Mouse (Mus musculus): ENCODE results near the gene Ctbs. TPM values are rescaled to one million over a fixed set of nuclear protein-coding genes. Genes with fewer than 3 reads are reported as not detected.

Ctbs gene
- total and polyA plus RNA-seq, 2 experiments from 2014 or later = 4.4 to 9.9 TPM

DNA sequence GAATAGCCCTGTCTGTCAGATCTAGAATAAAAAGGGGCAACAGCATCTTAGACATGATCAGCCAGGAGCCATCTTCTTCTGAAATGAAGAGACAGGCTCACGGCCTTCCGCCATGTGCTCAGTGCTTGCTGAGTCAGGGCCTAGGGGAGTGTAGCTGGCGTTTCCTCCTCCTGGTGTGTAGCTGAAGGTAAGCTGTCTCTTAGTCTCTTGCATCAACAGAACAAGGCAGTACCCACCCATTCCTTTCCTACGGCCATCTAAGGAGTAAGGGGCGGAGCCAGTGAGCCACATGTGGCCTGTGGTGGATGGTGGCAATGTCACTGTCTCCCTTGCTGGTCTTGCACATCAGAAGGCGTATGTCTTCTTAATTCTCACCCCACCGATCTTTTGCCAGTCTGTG, 39.5 kb upstream of the Ctbs start:
- H3K27ac ChIP-seq (ENCODE audit: low read depth, low read length) = no peak overlapping the region
- ATAC-seq = no peak
- H3K4me2 ChIP-seq (ENCODE audit: low read depth) = no peak overlapping the region
- H3K9ac ChIP-seq = no peak overlapping the region
- H3K9me3 ChIP-seq (ENCODE audit: low read length) = no peaks in the 10 kb centered on the region
- 84% methylated on average over 7 of the region's 7 CpGs for WGBS
- no peak for DNase-seq
- H3K4me1 ChIP-seq (ENCODE audit: insufficient read depth) = peaks cover 32% of the 10 kb centered on the region
- no peak overlapping the region for H3K4me3 ChIP-seq (ENCODE audit: low read depth, low read length)
- H3K27me3 ChIP-seq (ENCODE audit: insufficient read depth, low read length) = no peaks in the 10 kb centered on the region
- H3K36me3 ChIP-seq (ENCODE audit: insufficient read depth) = no peaks in the 10 kb centered on the region
- no peak for TF ChIP-seq CTCF (IDR thresholded peaks at IDR 0.05; ENCODE audit: low read depth)

DNA sequence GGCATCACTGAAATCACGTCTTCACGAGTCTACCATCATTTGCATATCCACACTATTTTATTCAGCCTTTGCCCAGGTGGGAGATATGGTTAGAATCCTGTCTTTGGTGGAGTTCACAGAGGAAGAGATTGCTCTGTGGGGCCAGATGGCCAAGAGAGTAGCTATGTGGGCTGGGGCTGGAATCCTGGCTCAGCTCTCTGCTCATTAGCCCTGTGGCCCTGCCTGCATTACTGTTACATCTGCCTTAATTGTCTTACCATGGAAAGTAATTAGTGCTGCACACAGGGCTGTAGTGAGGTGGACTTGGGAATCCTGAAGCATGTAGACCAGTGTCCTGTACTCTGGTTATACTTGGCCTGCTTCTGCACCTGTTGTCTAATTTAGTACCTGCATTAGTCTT, 37.6 kb upstream of the Ctbs start:
- DNase-seq (no peak), ATAC-seq (no peak)
- no peaks in the 10 kb centered on the region for H3K9me3 ChIP-seq (ENCODE audit: low read length)
- no peaks in the 10 kb centered on the region for H3K36me3 ChIP-seq (ENCODE audit: insufficient read depth)
- H3K4me3 ChIP-seq (ENCODE audit: low read depth, low read length) = no peak overlapping the region
- no peak overlapping the region for H3K4me2 ChIP-seq (ENCODE audit: low read depth)
- peaks cover 17% of the 10 kb centered on the region for H3K4me1 ChIP-seq (ENCODE audit: insufficient read depth)
- H3K9ac ChIP-seq = no peak overlapping the region
- no peaks in the 10 kb centered on the region for H3K27me3 ChIP-seq (ENCODE audit: insufficient read depth, low read length)
- no peak for TF ChIP-seq CTCF (IDR thresholded peaks at IDR 0.05; ENCODE audit: low read depth)
- H3K27ac ChIP-seq (ENCODE audit: low read depth, low read length) = no peak overlapping the region
- 69% methylated on average over 2 of the region's 2 CpGs for WGBS

DNA sequence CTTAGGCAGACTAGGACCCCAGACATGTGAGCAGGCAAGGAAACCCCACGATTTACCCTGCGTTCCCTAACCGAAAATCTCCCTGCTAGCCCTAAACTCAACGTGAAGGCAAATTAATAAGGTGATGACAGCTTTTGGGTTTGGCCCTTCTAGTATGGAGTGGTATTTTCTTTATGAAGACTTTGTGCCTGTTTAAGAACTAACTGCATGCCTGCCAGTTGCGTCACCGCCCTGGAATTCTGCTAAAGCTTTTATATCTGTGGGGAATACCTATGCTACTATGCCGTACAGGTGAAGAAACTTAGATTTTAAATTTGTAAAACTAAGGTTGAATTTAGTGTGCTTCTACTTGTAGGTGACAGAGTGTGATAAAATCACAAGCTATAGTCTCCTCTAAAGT, 37.1 kb upstream of the Ctbs start:
- no peak for TF ChIP-seq CTCF (IDR thresholded peaks at IDR 0.05; ENCODE audit: low read depth)
- no peaks in the 10 kb centered on the region for H3K9me3 ChIP-seq (ENCODE audit: low read length)
- DNase-seq (no peak), ATAC-seq (no peak; the same call in 1 of the 2 replicates)
- H3K27me3 ChIP-seq (ENCODE audit: insufficient read depth, low read length) = no peaks in the 10 kb centered on the region
- H3K4me1 ChIP-seq (ENCODE audit: insufficient read depth) = peaks cover 13% of the 10 kb centered on the region; the same call in 1 of the 2 replicates
- H3K4me3 ChIP-seq (ENCODE audit: low read depth, low read length) = no peak overlapping the region
- WGBS = 86% methylated on average over 7 of the region's 7 CpGs
- H3K36me3 ChIP-seq (ENCODE audit: insufficient read depth) = peaks cover 3% of the 10 kb centered on the region; the same call in 1 of the 2 replicates
- no peak overlapping the region for H3K4me2 ChIP-seq (ENCODE audit: low read depth)
- no peak overlapping the region for H3K9ac ChIP-seq
- H3K27ac ChIP-seq (ENCODE audit: low read depth, low read length) = no peak overlapping the region

- H3K36me3 ChIP-seq (ENCODE audit: insufficient read depth) = peaks cover 7% of the 10 kb centered on the region; the same call in 1 of the 2 replicates
- DNase-seq (peak; percentile 36), ATAC-seq (peak; percentile 35; the same call in 1 of the 2 replicates)
- no peak overlapping the region for H3K27ac ChIP-seq (ENCODE audit: low read depth, low read length)
- H3K4me1 ChIP-seq (ENCODE audit: insufficient read depth) = peaks cover 12% of the 10 kb centered on the region; the same call in 1 of the 2 replicates
- H3K4me2 ChIP-seq (ENCODE audit: low read depth) = no peak overlapping the region
- H3K4me3 ChIP-seq (ENCODE audit: low read depth, low read length) = no peak overlapping the region
- no peak for TF ChIP-seq CTCF (IDR thresholded peaks at IDR 0.05; ENCODE audit: low read depth)
- 77% methylated on average over 13 of the region's 13 CpGs for WGBS
- H3K27me3 ChIP-seq (ENCODE audit: insufficient read depth, low read length) = no peaks in the 10 kb centered on the region
- no peak overlapping the region for H3K9ac ChIP-seq
- no peaks in the 10 kb centered on the region for H3K9me3 ChIP-seq (ENCODE audit: low read length)
Observed at GRCm38 (mm10) chr3:146413016-146413415, 36.6 kb upstream of the Ctbs start.

- Histone ChIP-seq H3K27ac (ENCODE audit: low read depth, low read length) (no peak overlapping the region), H3K36me3 (ENCODE audit: insufficient read depth) (peaks cover 12% of the 10 kb centered on the region; the same call in 1 of the 2 replicates), H3K4me1 (ENCODE audit: insufficient read depth) (peaks cover 12% of the 10 kb centered on the region; the same call in 1 of the 2 replicates), H3K4me2 (ENCODE audit: low read depth) (no peak overlapping the region), H3K27me3 (ENCODE audit: insufficient read depth, low read length) (no peaks in the 10 kb centered on the region), H3K9me3 (ENCODE audit: low read length) (no peaks in the 10 kb centered on the region), H3K4me3 (ENCODE audit: low read depth, low read length) (no peak overlapping the region), H3K9ac (no peak overlapping the region)
- 63% methylated on average over 4 of the region's 4 CpGs for WGBS
- no peak for TF ChIP-seq CTCF (IDR thresholded peaks at IDR 0.05; ENCODE audit: low read depth)
- DNase-seq (no peak), ATAC-seq (no peak)
Observed at GRCm38 (mm10) chr3:146413992-146414391, 35.6 kb upstream of the Ctbs start.

- no peak overlapping the region for H3K4me3 ChIP-seq (ENCODE audit: low read depth, low read length)
- H3K9me3 ChIP-seq (ENCODE audit: low read length) = no peaks in the 10 kb centered on the region
- no peak overlapping the region for H3K27ac ChIP-seq (ENCODE audit: low read depth, low read length)
- H3K9ac ChIP-seq = no peak overlapping the region
- WGBS = 92% methylated on average over 12 of the region's 12 CpGs
- TF ChIP-seq CTCF (IDR thresholded peaks at IDR 0.05; ENCODE audit: low read depth) = no peak
- peaks cover 18% of the 10 kb centered on the region for H3K36me3 ChIP-seq (ENCODE audit: insufficient read depth)
- ATAC-seq = no peak
- no peak overlapping the region for H3K4me2 ChIP-seq (ENCODE audit: low read depth)
- no peaks in the 10 kb centered on the region for H3K27me3 ChIP-seq (ENCODE audit: insufficient read depth, low read length)
- H3K4me1 ChIP-seq (ENCODE audit: insufficient read depth) = peaks cover 12% of the 10 kb centered on the region; the same call in 1 of the 2 replicates
- DNase-seq = no peak
Observed at GRCm38 (mm10) chr3:146414555-146414954, 35.0 kb upstream of the Ctbs start.

DNA sequence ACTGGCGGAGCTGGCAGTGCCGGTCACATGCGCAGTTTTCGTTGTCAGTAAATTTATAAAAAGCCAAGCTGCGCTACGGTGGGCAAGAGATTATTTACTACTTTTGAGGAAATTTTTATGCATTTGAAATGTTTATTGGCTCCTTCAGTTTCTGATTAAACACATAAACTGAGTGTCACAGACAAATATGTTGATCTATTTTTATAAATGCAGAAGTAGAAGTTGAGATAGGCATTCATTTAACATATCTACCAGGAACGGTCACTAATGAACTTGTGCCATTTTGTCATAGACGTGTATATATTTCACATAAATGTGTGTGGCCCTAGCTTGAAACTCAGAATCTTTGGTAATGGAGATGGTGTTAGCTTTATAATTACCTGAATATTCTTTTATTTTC, 31.7 kb upstream of the Ctbs start:
- no peaks in the 10 kb centered on the region for H3K27me3 ChIP-seq (ENCODE audit: insufficient read depth, low read length)
- 96% methylated on average over 8 of the region's 8 CpGs for WGBS
- H3K4me3 ChIP-seq (ENCODE audit: low read depth, low read length) = no peak overlapping the region
- no peak for ATAC-seq
- H3K9me3 ChIP-seq (ENCODE audit: low read length) = no peaks in the 10 kb centered on the region
- no peak overlapping the region for H3K4me2 ChIP-seq (ENCODE audit: low read depth)
- DNase-seq = no peak
- no peaks in the 10 kb centered on the region for H3K4me1 ChIP-seq (ENCODE audit: insufficient read depth)
- H3K27ac ChIP-seq (ENCODE audit: low read depth, low read length) = no peak overlapping the region
- H3K9ac ChIP-seq = no peak overlapping the region
- TF ChIP-seq CTCF (IDR thresholded peaks at IDR 0.05; ENCODE audit: low read depth) = no peak
- H3K36me3 ChIP-seq (ENCODE audit: insufficient read depth) = peaks cover 35% of the 10 kb centered on the region
